Mouse (Mus musculus): ENCODE data around the gene Nploc4.

DNA sequence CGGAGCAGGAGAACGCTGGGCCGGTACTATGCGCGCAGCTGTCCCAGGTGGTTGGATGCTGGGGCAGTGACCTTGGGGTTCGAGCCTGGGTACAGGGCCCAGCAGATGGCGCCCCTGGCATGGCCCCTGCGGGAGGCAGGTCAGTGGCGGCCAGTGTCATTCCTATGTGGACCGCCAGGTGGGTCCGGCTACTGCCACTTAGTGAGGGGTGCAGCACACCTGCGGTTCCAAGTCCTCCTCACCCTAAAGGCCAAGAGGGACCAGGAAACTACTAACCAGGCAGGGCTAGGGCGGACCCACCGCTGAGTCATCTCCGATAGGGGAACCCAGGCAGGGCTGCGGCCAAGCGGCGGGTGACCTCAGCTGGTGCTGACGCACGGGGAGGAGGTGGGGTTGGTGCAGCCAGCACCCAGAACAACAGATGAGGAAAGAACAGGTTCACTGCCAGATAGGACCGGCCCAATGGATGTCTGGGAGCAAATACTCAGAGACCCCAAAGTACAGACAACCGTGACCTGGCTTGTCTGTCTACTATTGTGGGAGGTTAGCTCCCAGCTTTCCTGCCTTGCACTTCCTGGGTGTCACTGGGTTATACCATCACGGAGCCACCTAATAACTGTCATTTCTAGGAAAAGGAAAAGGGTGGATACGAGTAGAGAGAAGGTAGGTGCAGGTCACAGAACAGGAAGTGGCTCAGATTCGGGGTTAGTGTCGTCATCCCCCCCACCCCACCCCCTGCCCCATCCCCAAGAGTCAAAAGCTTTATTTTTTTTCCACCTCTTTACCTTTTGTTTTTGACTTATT is 83.8 kb downstream of the Nploc4 start:
- no peak for TF ChIP-seq JUN (IDR thresholded peaks at IDR 0.05; ENCODE audit: insufficient read depth, low read depth, low read length)
- no peak for TF ChIP-seq ZNF384 (IDR thresholded peaks at IDR 0.05; ENCODE audit: low read depth, low read length)
- TF ChIP-seq EP300 (IDR thresholded peaks at IDR 0.05; ENCODE audit: low read length): no peak
- no peak for TF ChIP-seq POLR2A (IDR thresholded peaks at IDR 0.05; ENCODE audit: low read depth, low read length)
- peak; percentile 18; the same call in 1 of the 2 replicates for TF ChIP-seq MEF2A (IDR thresholded peaks at IDR 0.05; ENCODE audit: borderline replicate concordance, low read depth, low read length)
- TF ChIP-seq MAX (IDR thresholded peaks at IDR 0.05; ENCODE audit: low read length): no peak; the same call in 1 of the 2 replicates
- no peak; the same call in 1 of the 2 replicates for TF ChIP-seq NELFE (IDR thresholded peaks at IDR 0.05; ENCODE audit: low read depth, low read length)
- peak; percentile 24 to 99; a peak in 3 of 4 replicates for TF ChIP-seq CTCF (conservative IDR thresholded peaks at IDR 0.05 in 1 of 2, IDR thresholded peaks at IDR 0.05 in 1 of 2; ENCODE audit: low read depth in 2 of 2, low read length in 2 of 2)
- TF ChIP-seq TCF12 (IDR thresholded peaks at IDR 0.05; ENCODE audit: low read depth, low read length): peak; percentile 67; the same call in 1 of the 2 replicates
- no peak for TF ChIP-seq POLR2AphosphoS2 (IDR thresholded peaks at IDR 0.05; ENCODE audit: low read depth, low read length)
- no peak for TF ChIP-seq TBP (conservative IDR thresholded peaks at IDR 0.05; ENCODE audit: low read depth, low read length)

Data from CH12.LX (cell line).